Mouse (Mus musculus) right cerebral cortex, postnatal 25 days (tissue): ENCODE results near the gene Timmdc1.

Source experiments
- DNase-seq: peaks from one replicate; pipeline ENCODE4 v3.0.0; 2022

The Timmdc1 gene

GRCm38 (mm10) chr16:38463305-38463704 lies 59.2 kb downstream of the Timmdc1 start:
- no peak for DNase-seq

- no peak for DNase-seq
Observed at GRCm38 (mm10) chr16:38462161-38462560, 60.3 kb downstream of the Timmdc1 start.

- DNase-seq, result no peak
Observed at GRCm38 (mm10) chr16:38461749-38462148, 60.7 kb downstream of the Timmdc1 start.

GRCm38 (mm10) chr16:38459990-38460389 lies 62.5 kb downstream of the Timmdc1 start:
- no peak for DNase-seq

- no peak for DNase-seq
Observed at GRCm38 (mm10) chr16:38458600-38459280, 63.7 kb downstream of the Timmdc1 start.

- DNase-seq, result no peak
Observed at GRCm38 (mm10) chr16:38456812-38457567, 65.5 kb downstream of the Timmdc1 start.

- no peak for DNase-seq
Observed at GRCm38 (mm10) chr16:38455511-38456418, 66.7 kb downstream of the Timmdc1 start, which contains the start of gene Cd80. Cd80 (plus strand) TSS chr16:38455561.

- DNase-seq, result no peak
Observed at GRCm38 (mm10) chr16:38454533-38455254, 67.8 kb downstream of the Timmdc1 start.

- no peak for DNase-seq
Observed at GRCm38 (mm10) chr16:38453952-38454351, 68.5 kb downstream of the Timmdc1 start.

GRCm38 (mm10) chr16:38453203-38453553 lies 69.3 kb downstream of the Timmdc1 start:
- no peak for DNase-seq

GRCm38 (mm10) chr16:38452442-38453202 lies 69.8 kb downstream of the Timmdc1 start, which contains the start of gene Adprh:
Adprh (minus strand) TSS chr16:38452703.
- peak; percentile 93 for DNase-seq

- no peak for DNase-seq
Observed at GRCm38 (mm10) chr16:38451421-38452205, 70.8 kb downstream of the Timmdc1 start.

GRCm38 (mm10) chr16:38450707-38451106 lies 71.8 kb downstream of the Timmdc1 start:
- no peak for DNase-seq

GRCm38 (mm10) chr16:38448458-38448857 lies 74.0 kb downstream of the Timmdc1 start:
- DNase-seq, result no peak
